Comparison of ENCODE assay signal across 23 mouse cellular contexts in the genomic region with DNA sequence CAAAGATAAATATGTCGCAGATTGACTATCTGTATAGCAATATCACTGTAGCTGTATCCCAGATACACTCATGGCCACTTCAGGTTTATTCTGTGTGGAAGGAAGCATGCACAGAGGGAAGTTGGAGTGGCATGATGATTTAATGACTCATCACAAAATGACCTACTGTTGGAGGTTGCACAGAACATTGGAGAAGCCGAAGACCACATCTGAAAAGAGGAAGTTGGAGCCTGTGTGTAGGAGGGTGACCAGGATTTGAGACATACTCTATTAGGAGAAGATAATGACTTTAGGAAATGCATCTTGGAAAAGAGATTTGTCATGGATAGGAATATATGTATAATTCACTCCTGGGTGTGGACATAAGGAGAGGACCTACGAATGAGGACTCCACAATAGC. TPM values are rescaled to one million over a fixed set of nuclear protein-coding genes. Genes with fewer than 3 reads are reported as not detected.
DNase-seq lines count a peak whose midpoint lies in the region; ATAC-seq and TF ChIP-seq lines count a peak whose summit lies in the region.
"Had no signal": no experiment of that assay in that cellular context is flagged by ENCODE, and none has a peak within 500 bp of the region (broad histone marks: within the 10 kb centered on the region; RNA-seq: fewer than 3 reads in every experiment).

No protein-coding gene starts in this region.

- H3K9me3 ChIP-seq in CH12.LX (replicated peaks; ENCODE audit: low read length): no peaks in the 10 kb centered on the region
- H3K9me3 ChIP-seq in midbrain, embryonic 11.5 days (ENCODE audit: control insufficient read depth, low read length): no peaks in the 10 kb centered on the region
- H3K9me3 ChIP-seq: embryonic facial prominence, embryonic 13.5 days; forebrain, embryonic 13.5 days; heart, embryonic 15.5 days; hindbrain, embryonic 10.5 days; hindbrain, embryonic 15.5 days had no signal

- H3K27ac ChIP-seq in CH12.LX (ENCODE audit: insufficient read depth, low read depth): no peak overlapping the region
- no peak overlapping the region for H3K27ac ChIP-seq in midbrain, embryonic 11.5 days (ENCODE audit: low read depth, low read length)
- H3K27ac ChIP-seq: embryonic facial prominence, embryonic 13.5 days; forebrain, embryonic 13.5 days; heart, adult 2 months; heart, embryonic 15.5 days; hindbrain, embryonic 10.5 days; hindbrain, embryonic 15.5 days had no signal

- 80% methylated on average over 3 of the region's 3 CpGs for WGBS in midbrain, embryonic 11.5 days

- no peak for TF ChIP-seq RAD21 in CH12.LX (IDR thresholded peaks at IDR 0.05; ENCODE audit: low read depth, low read length)

- no peak for TF ChIP-seq POLR2A in CH12.LX (IDR thresholded peaks at IDR 0.05; ENCODE audit: low read depth, low read length)

- peaks cover 3 to 10% of the 10 kb centered on the region in 2 experiments; a peak in 3 of 4 replicates for H3K4me1 ChIP-seq in CH12.LX (ENCODE audit: control insufficient read depth in 1 of 2, insufficient read depth in 2 of 2)
- no peaks in the 10 kb centered on the region for H3K4me1 ChIP-seq in midbrain, embryonic 11.5 days (ENCODE audit: control insufficient read depth, insufficient read depth, low read length)
- H3K4me1 ChIP-seq: embryonic facial prominence, embryonic 13.5 days; forebrain, embryonic 13.5 days; heart, embryonic 15.5 days; hindbrain, embryonic 10.5 days; hindbrain, embryonic 15.5 days had no signal

- no peaks in the 10 kb centered on the region for H3K27me3 ChIP-seq in CH12.LX (replicated peaks)
- H3K27me3 ChIP-seq in midbrain, embryonic 11.5 days (ENCODE audit: control insufficient read depth, insufficient read depth, low read length): no peaks in the 10 kb centered on the region
- H3K27me3 ChIP-seq: forebrain, embryonic 13.5 days; heart, embryonic 15.5 days had no signal

- TF ChIP-seq CTCF in CH12.LX (conservative IDR thresholded peaks at IDR 0.05 in 1 of 2, IDR thresholded peaks at IDR 0.05 in 1 of 2; ENCODE audit: low read depth in 2 of 2, low read length in 2 of 2): no peak

- no peak overlapping the region for H3K4me3 ChIP-seq in CH12.LX (replicated peaks in 1 of 3; ENCODE audit: low read depth in 2 of 3, low read length in 2 of 3, poor library complexity in 1 of 3)
- no peak overlapping the region for H3K4me3 ChIP-seq in midbrain, embryonic 11.5 days (ENCODE audit: low read depth, low read length)
- H3K4me3 ChIP-seq: embryonic facial prominence, embryonic 13.5 days; forebrain, embryonic 13.5 days; heart, adult 2 months; heart, embryonic 15.5 days; hindbrain, embryonic 10.5 days; hindbrain, embryonic 15.5 days had no signal

- H3K4me2 ChIP-seq in CH12.LX (ENCODE audit: insufficient read depth, low read depth, poor library complexity, severe bottlenecking): no peak overlapping the region
- no peak overlapping the region for H3K4me2 ChIP-seq in midbrain, embryonic 11.5 days
- H3K4me2 ChIP-seq: embryonic facial prominence, embryonic 13.5 days; forebrain, embryonic 13.5 days; heart, embryonic 11.5 days; heart, embryonic 15.5 days; hindbrain, embryonic 15.5 days had no signal

- no peak for TF ChIP-seq EP300 in CH12.LX (IDR thresholded peaks at IDR 0.05; ENCODE audit: low read length)

- dilution Hi-C loops in CH12.LX (cut with MboI; ENCODE audit: extremely low pct_ligation_motif_present, extremely low pct_unique_long_range_greater_than_20kb, low sequenced_read_pairs): no loop called here

- in situ Hi-C loops in CH12.LX (cut with MboI; ENCODE audit: low pct_ligation_motif_present, low pct_unique_long_range_greater_than_20kb, low sequenced_read_pairs): no loop called here

- no peaks in the 10 kb centered on the region for H3K79me2 ChIP-seq in CH12.LX (replicated peaks; ENCODE audit: control insufficient read depth, extremely low read depth, insufficient read depth, poor library complexity, severe bottlenecking)

- no peaks in the 10 kb centered on the region for H3K36me3 ChIP-seq in CH12.LX (replicated peaks in 1 of 2; ENCODE audit: control insufficient read depth in 1 of 2, insufficient read depth in 1 of 2, low read length in 1 of 2)
- no peaks in the 10 kb centered on the region for H3K36me3 ChIP-seq in midbrain, embryonic 11.5 days (ENCODE audit: control insufficient read depth, insufficient read depth, low read length)
- H3K36me3 ChIP-seq: embryonic facial prominence, embryonic 13.5 days; heart, embryonic 15.5 days; hindbrain, embryonic 10.5 days; hindbrain, embryonic 15.5 days had no signal

- ATAC-seq in megakaryocyte, adult 5-6 weeks (ENCODE audit: poor library complexity, severe bottlenecking): peak; percentile 97
- no peak for ATAC-seq in midbrain, embryonic 11.5 days (ENCODE audit: low FRiP score)
- ATAC-seq: activated CD4-positive, CD25-positive, alpha-beta regulatory T cell, adult 4 months; forebrain, embryonic 13.5 days; forebrain, postnatal 0 days; intestine, embryonic 16.5 days; Patski had no signal

- DNase-seq in 416B (ENCODE audit: low read depth) (peak; percentile 87), CH12.LX (ENCODE audit: extremely low read depth) (peak; percentile 16)
- peak; percentile 14 for DNase-seq in c-Kit-positive CD71-negative TER-119-negative erythroid progenitor cells, embryonic 14.5 days (ENCODE audit: low read depth)
- no peak for DNase-seq in cerebellum, adult 9-11 months
- DNase-seq in midbrain, embryonic 11.5 days (ENCODE audit: low spot score, missing footprints): no peak
- DNase-seq in lung, postnatal 14 days: no peak
- no peak for DNase-seq in gastrocnemius, adult 18-20 months (ENCODE audit: low spot score)
- DNase-seq: adrenal gland, postnatal 14 days; cerebellum, adult 18-20 months; cerebellum, postnatal 14 days; forebrain, postnatal 0 days; heart, adult 2 months; heart, postnatal 14 days had no signal

- H3K9ac ChIP-seq in CH12.LX (ENCODE audit: insufficient read depth, low read depth): no peak overlapping the region
- no peak overlapping the region for H3K9ac ChIP-seq in midbrain, embryonic 11.5 days (ENCODE audit: low read length)
- H3K9ac ChIP-seq: embryonic facial prominence, embryonic 13.5 days; forebrain, embryonic 13.5 days; forebrain, postnatal 0 days; heart, embryonic 15.5 days; hindbrain, embryonic 15.5 days had no signal

TF ChIP-seq in CH12.LX, 34 proteins besides CTCF, POLR2A, EP300 and RAD21:
- TF ChIP-seq KAT2A (IDR thresholded peaks at IDR 0.05; ENCODE audit: insufficient replicate concordance, low read length): no peak
- no peak for TF ChIP-seq GABPA (IDR thresholded peaks at IDR 0.05; ENCODE audit: insufficient replicate concordance, low read depth, low read length)
- no peak for TF ChIP-seq MYC (IDR thresholded peaks at IDR 0.05; ENCODE audit: low read depth, low read length)
- TF ChIP-seq MXI1 (IDR thresholded peaks at IDR 0.05; ENCODE audit: low read depth, low read length): no peak
- no peak for TF ChIP-seq MAFK (IDR thresholded peaks at IDR 0.05; ENCODE audit: insufficient replicate concordance, low read length)
- TF ChIP-seq IRF4 (IDR thresholded peaks at IDR 0.05; ENCODE audit: low read depth, low read length): no peak
- no peak for TF ChIP-seq ZNF384 (IDR thresholded peaks at IDR 0.05; ENCODE audit: low read depth, low read length)
- no peak for TF ChIP-seq USF2 (conservative IDR thresholded peaks at IDR 0.05; ENCODE audit: low read depth, low read length)
- no peak for TF ChIP-seq MEF2A (IDR thresholded peaks at IDR 0.05; ENCODE audit: borderline replicate concordance, low read depth, low read length)
- no peak for TF ChIP-seq JUN (IDR thresholded peaks at IDR 0.05; ENCODE audit: insufficient read depth, low read depth, low read length)
- no peak for TF ChIP-seq BHLHE40 (IDR thresholded peaks at IDR 0.05; ENCODE audit: low read depth, low read length)
- no peak for TF ChIP-seq SIN3A (IDR thresholded peaks at IDR 0.05; ENCODE audit: low read length)
- TF ChIP-seq CHD2 (IDR thresholded peaks at IDR 0.05; ENCODE audit: low read length): no peak
- TF ChIP-seq POLR2AphosphoS2 (IDR thresholded peaks at IDR 0.05; ENCODE audit: low read depth, low read length): no peak
- no peak for TF ChIP-seq MAX (IDR thresholded peaks at IDR 0.05; ENCODE audit: low read length)
- TF ChIP-seq E2F4 (IDR thresholded peaks at IDR 0.05; ENCODE audit: insufficient replicate concordance, low read depth, low read length): no peak

RNA-seq across cellular contexts. Expression of gene Xkrx, which starts 45.5 kb away (rescaled TPM):
- total RNA-seq in CH12.LX (2012; rRNA removed): 0.04 TPM in 1 of 2 replicates, not detected in the other
- not detected in 2 replicates for total RNA-seq in CH12.LX (2014; rRNA removed)
- polyA plus RNA-seq in CH12.LX (2012; ENCODE audit: insufficient read length, low read depth): 0.24 and 0.33 TPM in 2 replicates
- 1.2 and 1.4 TPM in 2 replicates for total RNA-seq in megakaryocyte, adult 5-6 weeks (2015)
- total RNA-seq in megakaryocyte, adult 5-6 weeks (2017): 0.12 and 0.26 TPM in 2 replicates
- polyA plus RNA-seq in midbrain, embryonic 11.5 days (2014; fragmentation: Nextera tagmentation; extraction: Ambion mirVana): 0.04 and 0.06 TPM in 2 replicates
- 1 to 10 TPM in 1 of 2 experiments, under 1 TPM in 1; 0.66 to 1.1 TPM for total RNA-seq in gastrocnemius, adult 18-20 months (2021)
- polyA plus RNA-seq: hindbrain, embryonic 10.5 days had no signal

RNA-seq across cellular contexts. Expression of gene Cstf2, which starts 57.4 kb away (rescaled TPM):
- total RNA-seq in CH12.LX (2012; rRNA removed) (47.2 and 51.1 TPM in 2 replicates), CH12.LX (2014; rRNA removed) (67.9 and 73.5 TPM in 2 replicates)
- polyA plus RNA-seq in CH12.LX (2012; ENCODE audit: insufficient read length, low read depth): 89.8 and 113 TPM in 2 replicates
- total RNA-seq in megakaryocyte, adult 5-6 weeks (2015): 29.3 and 29.8 TPM in 2 replicates
- total RNA-seq in megakaryocyte, adult 5-6 weeks (2017): 34.4 and 48.3 TPM in 2 replicates
- polyA plus RNA-seq in midbrain, embryonic 11.5 days (2014; fragmentation: Nextera tagmentation; extraction: Ambion mirVana): 66.9 and 74.0 TPM in 2 replicates
- total RNA-seq in gastrocnemius, adult 18-20 months (2021): 1 to 10 TPM; 4.5 to 9.9 TPM

Comparison
In these comparisons a context has a peak if more than half of its experiments do, and no peak if none do; other contexts are left out.
1. DNase-seq: peak in 416B (single experiment), CH12.LX (single experiment) and c-Kit-positive CD71-negative TER-119-negative erythroid progenitor cells, embryonic 14.5 days (single experiment); none in cerebellum, adult 9-11 months (single experiment), midbrain, embryonic 11.5 days (single experiment), lung, postnatal 14 days (single experiment) and gastrocnemius, adult 18-20 months (single experiment).